Mouse (Mus musculus): ENCODE measurements at regions not wholly inside any gene's neighbourhood (a gene's known extent, or its start where the extent isn't known, plus 50 kb on each side); places are given as distances from the start of the nearest gene placed in this dataset.

DNA sequence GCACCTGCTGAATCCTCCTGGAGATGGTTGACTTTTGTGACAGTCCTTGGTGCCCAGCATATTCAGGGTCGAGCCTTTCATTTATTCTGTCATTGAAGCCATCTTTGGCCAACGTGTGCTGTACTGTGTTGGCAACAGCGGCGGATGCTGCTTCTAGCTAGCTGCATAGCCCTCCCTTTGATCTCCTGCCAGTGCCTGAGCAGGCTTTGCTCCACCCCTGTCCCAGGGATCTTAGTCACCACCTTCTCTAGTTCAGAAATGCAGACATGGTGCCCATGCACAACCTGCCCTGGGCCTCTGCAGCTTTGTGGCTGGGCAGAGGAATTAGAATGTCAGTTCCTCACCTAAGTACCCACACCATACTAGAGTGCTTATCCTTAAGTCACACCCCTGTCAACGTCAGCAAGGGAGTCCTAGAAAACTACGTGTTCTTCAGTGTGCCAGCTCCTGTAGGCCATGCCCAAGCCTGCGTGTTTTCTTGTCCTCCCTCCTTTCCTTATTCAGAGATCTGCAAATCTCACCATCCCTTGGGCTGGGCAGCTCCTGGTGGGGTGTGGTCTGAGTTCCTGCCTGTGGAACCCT lies 151.9 kb downstream of the Zfp706 start:
- TF ChIP-seq EP300 (IDR thresholded peaks at IDR 0.05; ENCODE audit: low read depth in 1 of 2, low read length in 2 of 2) = no peak
- no peak for TF ChIP-seq HCFC1 (IDR thresholded peaks at IDR 0.05; ENCODE audit: low read depth, low read length)
- TF ChIP-seq CTCF (IDR thresholded peaks at IDR 0.05 in 2 of 3, conservative IDR thresholded peaks at IDR 0.05 in 1 of 3; ENCODE audit: control insufficient read depth in 1 of 3, insufficient read depth in 1 of 3, low read depth in 2 of 3, low read length in 3 of 3, poor library complexity in 1 of 3, severe bottlenecking in 1 of 3) = no peak
- no peak for TF ChIP-seq POLR2A (IDR thresholded peaks at IDR 0.05; ENCODE audit: control insufficient read depth in 1 of 2, insufficient read depth in 1 of 2, low read depth in 1 of 2, low read length in 2 of 2, poor library complexity in 1 of 2)
- no peak for TF ChIP-seq TAL1 (IDR thresholded peaks at IDR 0.05; ENCODE audit: low read length)
- no peak for TF ChIP-seq USF1 (IDR thresholded peaks at IDR 0.05; ENCODE audit: low read depth, low read length)
- TF ChIP-seq NRF1 (IDR thresholded peaks at IDR 0.05; ENCODE audit: insufficient read depth, low read depth, low read length, poor library complexity, severe bottlenecking) = no peak
- no peak for TF ChIP-seq ETS1 (IDR thresholded peaks at IDR 0.05; ENCODE audit: low read depth, low read length)
- no peak for TF ChIP-seq ZMIZ1 (IDR thresholded peaks at IDR 0.05; ENCODE audit: low read depth, low read length)
- no peak for TF ChIP-seq KAT2A (conservative IDR thresholded peaks at IDR 0.05; ENCODE audit: low read depth, low read length)

All from MEL (cell line).